Mouse (Mus musculus): Measurements from ENCODE around the gene Armc9. TPM values are rescaled to one million over a fixed set of nuclear protein-coding genes. Genes with fewer than 3 reads are reported as not detected.
A peak's percentile ranks its signal among the peaks of the same experiment; 100 is the strongest.

The Armc9 gene
- total and polyA plus RNA-seq, 2 experiments: 3.2 to 4.4 TPM

GRCm38 (mm10) chr1:86133337-86133736 is 21.2 kb upstream of the Armc9 start, which contains the start of gene Gm21972:
Gene Gm21972 (plus strand): TSS chr1:86133637.
- no peak for TF ChIP-seq CTCF (IDR thresholded peaks at IDR 0.05; ENCODE audit: low read depth, low read length)
- no peak for TF ChIP-seq POLR2A (IDR thresholded peaks at IDR 0.05; ENCODE audit: extremely low read depth, insufficient read depth, low read length)
- no peak for DNase-seq (ENCODE audit: extremely low read depth, low read depth, low spot score)
- 97% methylated on average over 4 of the region's 4 CpGs for WGBS

DNA sequence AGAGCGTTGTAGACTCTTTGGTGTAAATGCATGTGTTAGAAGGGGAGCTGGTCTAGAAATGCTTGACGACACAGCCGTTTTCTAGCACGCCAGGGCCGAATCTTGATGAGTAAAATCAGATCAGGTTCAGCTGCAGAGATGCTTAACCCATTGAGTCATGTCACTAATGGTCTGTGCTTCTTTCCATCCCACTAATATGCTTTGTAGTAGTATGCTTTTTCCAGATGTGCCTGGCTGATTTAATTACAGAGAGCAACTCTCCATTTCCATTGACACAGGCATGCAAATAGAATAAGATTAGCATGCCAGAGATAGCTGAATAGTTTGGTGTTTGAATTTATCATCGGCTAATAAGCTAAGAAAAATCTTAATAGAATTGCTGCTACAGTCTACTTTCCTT is 19.3 kb upstream of the Armc9 start:
- no peak for TF ChIP-seq POLR2A (IDR thresholded peaks at IDR 0.05; ENCODE audit: extremely low read depth, insufficient read depth, low read length)
- no peak for TF ChIP-seq CTCF (IDR thresholded peaks at IDR 0.05; ENCODE audit: low read depth, low read length)
- no peak for DNase-seq (ENCODE audit: extremely low read depth, low read depth, low spot score)
- Histone ChIP-seq H3K79me2 (ENCODE audit: control insufficient read depth, insufficient read depth, low read length) (no peaks in the 10 kb centered on the region), H3K9ac (ENCODE audit: low read depth, low read length) (no peak overlapping the region), H3K4me3 (ENCODE audit: insufficient read depth, low read depth, low read length) (no peak overlapping the region), H3K4me1 (ENCODE audit: control insufficient read depth, insufficient read depth, low read length) (no peaks in the 10 kb centered on the region), H3K36me3 (ENCODE audit: control insufficient read depth, insufficient read depth, low read length) (peaks cover 68% of the 10 kb centered on the region), H3K27me3 (ENCODE audit: control insufficient read depth, insufficient read depth, low read length) (no peaks in the 10 kb centered on the region), H3K27ac (replicated peaks; ENCODE audit: insufficient read depth, low read depth, low read length) (no peak overlapping the region)
- WGBS: 95% methylated on average over 6 of the region's 6 CpGs

More at GRCm38 (mm10) chr1:86133337-86133736, 21.2 kb upstream of the Armc9 start, which contains the start of gene Gm21972:
- Histone ChIP-seq H3K4me3 (ENCODE audit: insufficient read depth, low read depth, low read length) (no peak within 1 kb of the TSS), H3K36me3 (ENCODE audit: control insufficient read depth, insufficient read depth, low read length) (peaks cover 75% of the 10 kb centered on the region), H3K4me1 (ENCODE audit: control insufficient read depth, insufficient read depth, low read length) (no peaks in the 10 kb centered on the region), H3K79me2 (ENCODE audit: control insufficient read depth, insufficient read depth, low read length) (no peaks in the 10 kb centered on the region), H3K27me3 (ENCODE audit: control insufficient read depth, insufficient read depth, low read length) (no peaks in the 10 kb centered on the region), H3K9ac (ENCODE audit: low read depth, low read length) (no peak within 1 kb of the TSS), H3K27ac (replicated peaks; ENCODE audit: insufficient read depth, low read depth, low read length) (no peak within 1 kb of the TSS)

DNA sequence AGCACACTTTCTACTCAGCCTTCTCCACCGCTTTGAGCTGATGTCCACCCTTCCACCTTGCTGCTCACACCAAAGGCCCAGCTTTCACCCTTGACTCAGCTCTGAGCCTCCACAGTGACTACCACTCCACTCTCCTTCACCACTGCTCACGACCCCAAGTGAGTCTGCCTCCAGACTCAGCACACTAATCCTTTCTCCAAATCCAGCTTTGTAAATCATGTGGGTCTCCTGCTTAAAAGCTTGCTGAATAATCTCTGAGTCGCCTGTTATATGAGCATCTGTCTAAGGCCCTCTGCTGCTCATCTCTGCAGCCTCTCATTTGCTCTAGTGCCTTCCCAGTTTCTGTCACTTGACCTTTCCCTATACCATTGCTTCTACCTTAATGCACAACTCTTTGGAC is 13.5 kb upstream of the Armc9 start:
- H3K9ac ChIP-seq (ENCODE audit: low read depth, low read length): no peak overlapping the region
- no peaks in the 10 kb centered on the region for H3K27me3 ChIP-seq (ENCODE audit: control insufficient read depth, insufficient read depth, low read length)
- TF ChIP-seq POLR2A (IDR thresholded peaks at IDR 0.05; ENCODE audit: extremely low read depth, insufficient read depth, low read length) (no peak), CTCF (IDR thresholded peaks at IDR 0.05; ENCODE audit: low read depth, low read length) (no peak)
- H3K4me1 ChIP-seq (ENCODE audit: control insufficient read depth, insufficient read depth, low read length): no peaks in the 10 kb centered on the region
- H3K36me3 ChIP-seq (ENCODE audit: control insufficient read depth, insufficient read depth, low read length): peaks cover 25% of the 10 kb centered on the region
- no peak for DNase-seq (ENCODE audit: extremely low read depth, low read depth, low spot score)
- WGBS: 90% methylated on average over 3 of the region's 3 CpGs
- H3K4me3 ChIP-seq (ENCODE audit: insufficient read depth, low read depth, low read length): no peak overlapping the region
- no peak overlapping the region for H3K27ac ChIP-seq (replicated peaks; ENCODE audit: insufficient read depth, low read depth, low read length)
- no peaks in the 10 kb centered on the region for H3K79me2 ChIP-seq (ENCODE audit: control insufficient read depth, insufficient read depth, low read length)

DNA sequence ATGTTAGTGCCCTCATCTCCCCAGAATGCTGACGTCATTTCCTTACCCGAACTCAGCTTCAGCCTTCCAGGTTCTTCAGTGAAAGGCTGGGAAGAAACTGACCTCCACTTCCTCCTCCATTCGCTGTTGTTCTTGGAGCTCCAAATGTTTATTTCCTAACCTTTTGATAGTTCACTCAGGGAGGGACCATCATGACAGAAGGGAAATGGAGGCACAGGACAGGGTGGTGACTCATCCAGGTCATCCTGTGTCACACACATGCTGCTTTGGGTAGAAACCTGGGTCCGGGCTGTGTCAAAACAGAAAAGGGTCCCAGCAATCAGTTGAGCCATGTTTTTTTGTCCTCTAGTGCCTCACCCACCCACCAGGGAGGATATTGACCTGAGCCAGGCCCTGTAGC is 11.4 kb upstream of the Armc9 start:
- Histone ChIP-seq H3K4me3 (ENCODE audit: insufficient read depth, low read depth, low read length) (no peak overlapping the region), H3K4me1 (ENCODE audit: control insufficient read depth, insufficient read depth, low read length) (no peaks in the 10 kb centered on the region), H3K9ac (ENCODE audit: low read depth, low read length) (no peak overlapping the region), H3K79me2 (ENCODE audit: control insufficient read depth, insufficient read depth, low read length) (no peaks in the 10 kb centered on the region), H3K36me3 (ENCODE audit: control insufficient read depth, insufficient read depth, low read length) (peaks cover 11% of the 10 kb centered on the region), H3K27me3 (ENCODE audit: control insufficient read depth, insufficient read depth, low read length) (no peaks in the 10 kb centered on the region), H3K27ac (replicated peaks; ENCODE audit: insufficient read depth, low read depth, low read length) (no peak overlapping the region)
- no peak for TF ChIP-seq POLR2A (IDR thresholded peaks at IDR 0.05; ENCODE audit: extremely low read depth, insufficient read depth, low read length)
- TF ChIP-seq CTCF (IDR thresholded peaks at IDR 0.05; ENCODE audit: low read depth, low read length): no peak
- WGBS: 80% methylated on average over 4 of the region's 4 CpGs
- DNase-seq (ENCODE audit: extremely low read depth, low read depth, low spot score): no peak

DNA sequence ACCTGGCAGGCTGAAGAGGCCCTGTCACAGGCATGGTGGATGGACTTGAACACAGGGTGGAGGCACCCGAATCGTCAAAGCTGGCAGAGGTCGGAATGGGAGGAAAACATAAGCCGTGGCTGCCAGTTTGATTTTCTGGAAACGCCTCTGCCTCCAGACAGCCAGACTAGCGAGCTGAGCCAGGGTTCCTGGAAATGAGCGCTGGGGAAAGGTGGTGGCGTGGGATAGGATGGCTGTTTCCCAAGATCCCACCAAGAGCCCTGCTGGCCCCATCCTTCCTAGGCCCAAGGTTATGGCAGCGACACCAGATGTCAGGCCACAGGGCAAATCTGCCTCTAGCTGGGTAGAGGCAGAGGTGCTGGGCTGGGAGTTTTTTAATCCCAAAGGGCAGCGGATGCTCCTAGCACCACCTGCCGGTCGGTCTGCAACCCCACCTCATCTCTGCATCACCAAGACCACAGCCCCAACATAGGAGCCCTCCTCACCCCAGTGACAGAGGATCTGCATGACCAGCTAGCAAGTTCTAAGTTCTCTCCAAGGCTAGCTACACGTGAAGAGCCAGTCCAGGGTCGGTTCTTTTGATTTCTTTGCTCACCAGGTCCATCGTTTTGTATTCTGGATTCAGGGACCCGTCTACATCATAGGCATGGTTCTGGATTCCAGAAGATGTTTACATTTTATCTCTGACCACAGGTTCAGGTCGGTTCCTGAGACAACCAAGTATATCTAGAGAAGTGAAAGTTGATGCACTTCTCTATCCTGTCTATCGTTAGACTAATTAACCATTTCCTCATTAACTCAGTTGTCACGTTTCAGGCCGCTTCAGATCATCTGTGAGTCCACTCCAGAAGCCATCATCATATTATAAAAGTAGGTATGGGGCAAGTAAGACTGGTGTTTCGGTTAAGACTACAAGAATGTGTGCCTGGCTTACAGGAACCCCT is 10.3 kb upstream of the Armc9 start:
- no peaks in the 10 kb centered on the region for H3K4me1 ChIP-seq (ENCODE audit: control insufficient read depth, insufficient read depth, low read length)
- H3K9ac ChIP-seq (ENCODE audit: low read depth, low read length): no peak overlapping the region
- TF ChIP-seq CTCF (IDR thresholded peaks at IDR 0.05; ENCODE audit: low read depth, low read length) (peak; percentile 19; the same call in 1 of the 2 replicates), POLR2A (IDR thresholded peaks at IDR 0.05; ENCODE audit: extremely low read depth, insufficient read depth, low read length) (no peak)
- no peaks in the 10 kb centered on the region for H3K27me3 ChIP-seq (ENCODE audit: control insufficient read depth, insufficient read depth, low read length)
- H3K36me3 ChIP-seq (ENCODE audit: control insufficient read depth, insufficient read depth, low read length): peaks cover 6% of the 10 kb centered on the region
- H3K79me2 ChIP-seq (ENCODE audit: control insufficient read depth, insufficient read depth, low read length): no peaks in the 10 kb centered on the region
- no peak overlapping the region for H3K27ac ChIP-seq (replicated peaks; ENCODE audit: insufficient read depth, low read depth, low read length)
- 79% methylated on average over 21 of the region's 21 CpGs for WGBS
- DNase-seq (ENCODE audit: extremely low read depth, low read depth, low spot score): no peak
- no peak overlapping the region for H3K4me3 ChIP-seq (ENCODE audit: insufficient read depth, low read depth, low read length)

GRCm38 (mm10) chr1:86146293-86146692 is 8.3 kb upstream of the Armc9 start:
- H3K4me1 ChIP-seq (ENCODE audit: control insufficient read depth, insufficient read depth, low read length): no peaks in the 10 kb centered on the region
- H3K36me3 ChIP-seq (ENCODE audit: control insufficient read depth, insufficient read depth, low read length): no peaks in the 10 kb centered on the region
- TF ChIP-seq CTCF (IDR thresholded peaks at IDR 0.05; ENCODE audit: low read depth, low read length): no peak
- TF ChIP-seq POLR2A (IDR thresholded peaks at IDR 0.05; ENCODE audit: extremely low read depth, insufficient read depth, low read length): no peak
- H3K4me3 ChIP-seq (ENCODE audit: insufficient read depth, low read depth, low read length): no peak overlapping the region
- 90% methylated on average over 5 of the region's 5 CpGs for WGBS
- H3K27me3 ChIP-seq (ENCODE audit: control insufficient read depth, insufficient read depth, low read length): no peaks in the 10 kb centered on the region
- no peak overlapping the region for H3K9ac ChIP-seq (ENCODE audit: low read depth, low read length)
- no peaks in the 10 kb centered on the region for H3K79me2 ChIP-seq (ENCODE audit: control insufficient read depth, insufficient read depth, low read length)
- H3K27ac ChIP-seq (replicated peaks; ENCODE audit: insufficient read depth, low read depth, low read length): no peak overlapping the region
- DNase-seq (ENCODE audit: extremely low read depth, low read depth, low spot score): no peak

All from liver, adult 2 months (tissue).